Mouse (Mus musculus) kidney, adult 8-10 months (tissue): Measurements from ENCODE around the gene Castor1.
A peak's percentile ranks its signal among the peaks of the same experiment; 100 is the strongest.

Experiments
- DNase-seq, 2 experiments: peaks; one replicate each; pipeline ENCODE4 v3.0.0; 2022

Castor1 gene

GRCm38 (mm10) chr11:4264066-4264465 lies 46.0 kb downstream of the Castor1 start:
- DNase-seq, result no peak

- DNase-seq, result peak; percentile 27 to 49
These were observed 48.5 kb downstream of the Castor1 start for GRCm38 (mm10) chr11:4266271-4267201.

- DNase-seq, result no peak
These were observed 49.2 kb downstream of the Castor1 start for GRCm38 (mm10) chr11:4267202-4267578.

- DNase-seq, result no peak
These were observed 50.5 kb downstream of the Castor1 start for GRCm38 (mm10) chr11:4268500-4268899.

GRCm38 (mm10) chr11:4270744-4271459 lies 52.9 kb downstream of the Castor1 start:
- no peak for DNase-seq

- DNase-seq, result no peak
These were observed 53.5 kb downstream of the Castor1 start for GRCm38 (mm10) chr11:4271544-4271943.
